In the genomic region with DNA sequence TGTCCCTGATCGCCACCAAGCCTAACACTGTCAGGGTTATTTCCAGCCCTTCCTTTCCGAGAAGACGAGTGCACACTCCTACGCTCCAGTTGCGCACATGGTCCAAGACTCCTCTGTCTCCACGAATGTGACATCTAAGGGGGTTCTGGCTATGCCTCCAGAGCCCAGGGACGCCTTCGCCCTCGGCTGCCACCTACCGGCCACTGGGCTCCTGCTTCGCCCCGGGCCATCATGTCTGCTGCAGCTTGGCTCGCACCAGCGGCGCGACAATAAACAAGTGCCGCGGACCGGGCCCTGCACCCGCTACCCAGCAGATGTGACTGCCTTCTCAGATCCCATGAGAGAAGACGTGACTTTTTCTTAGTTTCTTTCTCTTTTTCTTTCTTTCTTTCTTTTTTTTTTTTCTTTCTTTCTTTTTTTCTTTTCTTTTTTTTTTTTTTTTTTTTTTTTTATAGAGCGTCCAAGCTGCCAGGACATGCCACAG, we compare ENCODE assay signal across 8 mouse cellular contexts. TPM values are rescaled to one million over a fixed set of nuclear protein-coding genes. Genes with fewer than 3 reads are reported as not detected.
DNase-seq lines count a peak whose midpoint lies in the region; ATAC-seq and TF ChIP-seq lines count a peak whose summit lies in the region.

Slitrk5 (plus strand) TSS at position 434 of the 484 bp plus-strand sequence.

- no peak within 1 kb of the TSS for H3K27ac ChIP-seq in ES-Bruce4 (ENCODE audit: insufficient read depth, low read length)
- peak within 1 kb of the TSS; percentile 96 for H3K27ac ChIP-seq in forebrain, embryonic 13.5 days
- peak within 1 kb of the TSS; percentile 83 for H3K27ac ChIP-seq in heart, embryonic 15.5 days
- no peak within 1 kb of the TSS for H3K27ac ChIP-seq in kidney, postnatal 0 days
- H3K27ac ChIP-seq in limb, embryonic 15.5 days: peak within 1 kb of the TSS; percentile 77
- H3K27ac ChIP-seq in midbrain, embryonic 15.5 days: peak within 1 kb of the TSS; percentile 98

- DNase-seq in cerebellum, adult 11 months: peak; percentile 92
- DNase-seq in kidney, postnatal 0 days (ENCODE audit: low spot score): peak; percentile 88
- peak; percentile 85 for DNase-seq in telencephalon, adult 2 months (ENCODE audit: low read depth, low spot score)

- H3K9ac ChIP-seq in ES-Bruce4 (ENCODE audit: low read depth, poor library complexity, severe bottlenecking): peak within 1 kb of the TSS; percentile 50
- H3K9ac ChIP-seq in forebrain, embryonic 13.5 days: peak within 1 kb of the TSS; percentile 91
- peak within 1 kb of the TSS; percentile 73 for H3K9ac ChIP-seq in heart, embryonic 15.5 days
- H3K9ac ChIP-seq in kidney, postnatal 0 days (ENCODE audit: low read depth, low read length): 0 out of 2 replicates have a peak within 1 kb of the TSS, but pooled peaks have one; percentile 35
- peak within 1 kb of the TSS; percentile 45 for H3K9ac ChIP-seq in limb, embryonic 15.5 days
- H3K9ac ChIP-seq in midbrain, embryonic 15.5 days: peak within 1 kb of the TSS; percentile 96

- peak within 1 kb of the TSS; percentile 76 for H3K4me3 ChIP-seq in ES-Bruce4 (ENCODE audit: low read depth, low read length)
- H3K4me3 ChIP-seq in forebrain, embryonic 13.5 days: peak within 1 kb of the TSS; percentile 63
- peak within 1 kb of the TSS; percentile 82 for H3K4me3 ChIP-seq in heart, embryonic 15.5 days
- H3K4me3 ChIP-seq in kidney, postnatal 0 days (replicated peaks; ENCODE audit: low read depth, low read length): peak within 1 kb of the TSS; percentile 52
- peak within 1 kb of the TSS; percentile 62 for H3K4me3 ChIP-seq in limb, embryonic 15.5 days
- peak within 1 kb of the TSS; percentile 92 for H3K4me3 ChIP-seq in midbrain, embryonic 15.5 days

- WGBS in forebrain, embryonic 13.5 days: under 1% methylated on average over 22 of the region's 22 CpGs
- WGBS in heart, embryonic 15.5 days: under 1% methylated on average over 22 of the region's 22 CpGs
- 1% methylated on average over 22 of the region's 22 CpGs for WGBS in kidney, postnatal 0 days
- under 1% methylated on average over 22 of the region's 22 CpGs for WGBS in limb, embryonic 15.5 days
- WGBS in midbrain, embryonic 15.5 days: under 1% methylated on average over 22 of the region's 22 CpGs

- no peak for TF ChIP-seq POLR2A in ES-Bruce4 (IDR thresholded peaks at IDR 0.05; ENCODE audit: insufficient read depth, low read length)

- no peaks in the 10 kb centered on the region; the same call in 1 of the 2 replicates for H3K27me3 ChIP-seq in ES-Bruce4 (ENCODE audit: control insufficient read depth, insufficient read depth, low read length, poor library complexity, severe bottlenecking)
- H3K27me3 ChIP-seq in forebrain, embryonic 13.5 days: 0 out of 2 replicates have a peak, but pooled peaks cover 4% of the 10 kb centered on the region
- peaks cover 17% of the 10 kb centered on the region for H3K27me3 ChIP-seq in heart, embryonic 15.5 days
- H3K27me3 ChIP-seq in kidney, postnatal 0 days (ENCODE audit: insufficient read depth, low read length): peaks cover 22% of the 10 kb centered on the region; the same call in 1 of the 2 replicates
- peaks cover 11% of the 10 kb centered on the region for H3K27me3 ChIP-seq in limb, embryonic 15.5 days
- H3K27me3 ChIP-seq in midbrain, embryonic 15.5 days (replicated peaks): no peaks in the 10 kb centered on the region

- no peaks in the 10 kb centered on the region for H3K9me3 ChIP-seq in ES-Bruce4 (replicated peaks; ENCODE audit: control insufficient read depth, insufficient read depth, low read length, poor library complexity, severe bottlenecking)
- no peaks in the 10 kb centered on the region for H3K9me3 ChIP-seq in forebrain, embryonic 13.5 days (replicated peaks)
- H3K9me3 ChIP-seq in heart, embryonic 15.5 days (replicated peaks): no peaks in the 10 kb centered on the region
- no peaks in the 10 kb centered on the region for H3K9me3 ChIP-seq in kidney, postnatal 0 days (replicated peaks; ENCODE audit: low read length)
- no peaks in the 10 kb centered on the region for H3K9me3 ChIP-seq in limb, embryonic 15.5 days
- no peaks in the 10 kb centered on the region for H3K9me3 ChIP-seq in midbrain, embryonic 15.5 days

- peak; percentile 70 for TF ChIP-seq CTCF in ES-Bruce4 (IDR thresholded peaks at IDR 0.05; ENCODE audit: low read depth, low read length)
- TF ChIP-seq CTCF in kidney, postnatal 0 days (IDR thresholded peaks at IDR 0.05; ENCODE audit: low read depth): peak; percentile 84

- peak; percentile 73 for ATAC-seq in forebrain, embryonic 13.5 days
- ATAC-seq in heart, embryonic 15.5 days (replicated peaks; ENCODE audit: insufficient number of reproducible peaks, insufficient read depth, low FRiP score, low read depth): peak; percentile 53
- peak; percentile 70 for ATAC-seq in kidney, postnatal 0 days (replicated peaks; ENCODE audit: low FRiP score, low read depth)
- ATAC-seq in limb, embryonic 15.5 days (ENCODE audit: insufficient number of reproducible peaks, low FRiP score, low TSS enrichment, low read depth): peak; percentile 67
- ATAC-seq in midbrain, embryonic 15.5 days (replicated peaks): peak; percentile 56

- H3K4me1 ChIP-seq in ES-Bruce4 (ENCODE audit: control insufficient read depth, insufficient read depth, low read length): no peaks in the 10 kb centered on the region
- H3K4me1 ChIP-seq in forebrain, embryonic 13.5 days: peaks cover 9% of the 10 kb centered on the region
- H3K4me1 ChIP-seq in heart, embryonic 15.5 days (replicated peaks): peaks cover 13% of the 10 kb centered on the region; the same call in 1 of the 2 replicates
- H3K4me1 ChIP-seq in kidney, postnatal 0 days (replicated peaks; ENCODE audit: insufficient read depth, low read length): no peaks in the 10 kb centered on the region; the same call in 1 of the 2 replicates
- peaks cover 12% of the 10 kb centered on the region for H3K4me1 ChIP-seq in limb, embryonic 15.5 days
- H3K4me1 ChIP-seq in midbrain, embryonic 15.5 days: peaks cover 7% of the 10 kb centered on the region; the same call in 1 of the 2 replicates

- TF ChIP-seq EP300 in ES-Bruce4 (IDR thresholded peaks at IDR 0.05; ENCODE audit: insufficient read depth, low read depth, low read length): peak; percentile 42; the same call in 1 of the 2 replicates

- no peaks in the 10 kb centered on the region for H3K36me3 ChIP-seq in ES-Bruce4 (ENCODE audit: control insufficient read depth, insufficient read depth, low read length, poor library complexity, severe bottlenecking)
- H3K36me3 ChIP-seq in forebrain, embryonic 13.5 days (ENCODE audit: poor library complexity, severe bottlenecking): no peaks in the 10 kb centered on the region; the same call in 1 of the 2 replicates
- no peaks in the 10 kb centered on the region for H3K36me3 ChIP-seq in heart, embryonic 15.5 days
- H3K36me3 ChIP-seq in kidney, postnatal 0 days (ENCODE audit: insufficient read depth, low read length): no peaks in the 10 kb centered on the region
- no peaks in the 10 kb centered on the region for H3K36me3 ChIP-seq in limb, embryonic 15.5 days
- no peaks in the 10 kb centered on the region for H3K36me3 ChIP-seq in midbrain, embryonic 15.5 days (replicated peaks)

- peak within 1 kb of the TSS; percentile 67 for H3K4me2 ChIP-seq in forebrain, embryonic 13.5 days
- peak within 1 kb of the TSS; percentile 96 for H3K4me2 ChIP-seq in heart, embryonic 15.5 days
- peak within 1 kb of the TSS; percentile 99 for H3K4me2 ChIP-seq in kidney, postnatal 0 days (ENCODE audit: low read length)
- peak within 1 kb of the TSS; percentile 97 for H3K4me2 ChIP-seq in limb, embryonic 15.5 days
- H3K4me2 ChIP-seq in midbrain, embryonic 15.5 days: peak within 1 kb of the TSS; percentile 72

RNA-seq across cellular contexts. Expression of gene Slitrk5, which starts in this region (rescaled TPM):
- polyA plus RNA-seq in ES-Bruce4 (2011; ENCODE audit: insufficient read depth, insufficient read length, low read depth, missing spikeins): 1.3 and 1.4 TPM in 2 replicates
- 16.1 and 18.6 TPM in 2 replicates for polyA plus RNA-seq in forebrain, embryonic 13.5 days (2015; fragmentation: Nextera tagmentation; extraction: Ambion mirVana)
- polyA plus RNA-seq in heart, embryonic 15.5 days (2015; fragmentation: Nextera tagmentation; extraction: Ambion mirVana): 5.9 and 6.3 TPM in 2 replicates
- 0.06 and 0.08 TPM in 2 replicates for polyA plus RNA-seq in kidney, postnatal 0 days (2015; fragmentation: Nextera tagmentation; extraction: Ambion mirVana)
- polyA plus RNA-seq in limb, embryonic 15.5 days (2015; fragmentation: Nextera tagmentation; extraction: Ambion mirVana): 2.0 TPM in 2 replicates
- polyA plus RNA-seq in midbrain, embryonic 15.5 days (2015; fragmentation: Nextera tagmentation; extraction: Ambion mirVana): 31.8 and 35.1 TPM in 2 replicates

Comparison
In these comparisons a context has a peak if more than half of its experiments do, and no peak if none do; other contexts are left out.
1. Peak in DNase-seq, ATAC-seq, H3K4me3 ChIP-seq, H3K9ac ChIP-seq and H3K4me2 ChIP-seq in kidney, postnatal 0 days; RNA of the gene not detected or under 1 TPM.
2. H3K27ac ChIP-seq: peak in forebrain, embryonic 13.5 days (single experiment), heart, embryonic 15.5 days (single experiment), limb, embryonic 15.5 days (single experiment) and midbrain, embryonic 15.5 days (single experiment); none in ES-Bruce4 (single experiment) and kidney, postnatal 0 days (single experiment).
3. H3K9ac ChIP-seq: peak in every context shown above with its lines; median percentile 96 in midbrain, embryonic 15.5 days; 91 in forebrain, embryonic 13.5 days; 73 in heart, embryonic 15.5 days; 50 in ES-Bruce4; 45 in limb, embryonic 15.5 days; 35 in kidney, postnatal 0 days.
4. Peak in every context shown above with its lines, with median percentiles within 50 percentile points of each other: H3K4me3 ChIP-seq, DNase-seq, ATAC-seq and H3K4me2 ChIP-seq.